Mouse (Mus musculus): ENCODE measurements around the gene Slc44a1. TPM values are rescaled to one million over a fixed set of nuclear protein-coding genes. Genes with fewer than 3 reads are reported as not detected.
A peak's percentile ranks its signal among the peaks of the same experiment; 100 is the strongest.

The Slc44a1 gene
- polyA plus RNA-seq, 1 experiment = 13.9 TPM

DNA sequence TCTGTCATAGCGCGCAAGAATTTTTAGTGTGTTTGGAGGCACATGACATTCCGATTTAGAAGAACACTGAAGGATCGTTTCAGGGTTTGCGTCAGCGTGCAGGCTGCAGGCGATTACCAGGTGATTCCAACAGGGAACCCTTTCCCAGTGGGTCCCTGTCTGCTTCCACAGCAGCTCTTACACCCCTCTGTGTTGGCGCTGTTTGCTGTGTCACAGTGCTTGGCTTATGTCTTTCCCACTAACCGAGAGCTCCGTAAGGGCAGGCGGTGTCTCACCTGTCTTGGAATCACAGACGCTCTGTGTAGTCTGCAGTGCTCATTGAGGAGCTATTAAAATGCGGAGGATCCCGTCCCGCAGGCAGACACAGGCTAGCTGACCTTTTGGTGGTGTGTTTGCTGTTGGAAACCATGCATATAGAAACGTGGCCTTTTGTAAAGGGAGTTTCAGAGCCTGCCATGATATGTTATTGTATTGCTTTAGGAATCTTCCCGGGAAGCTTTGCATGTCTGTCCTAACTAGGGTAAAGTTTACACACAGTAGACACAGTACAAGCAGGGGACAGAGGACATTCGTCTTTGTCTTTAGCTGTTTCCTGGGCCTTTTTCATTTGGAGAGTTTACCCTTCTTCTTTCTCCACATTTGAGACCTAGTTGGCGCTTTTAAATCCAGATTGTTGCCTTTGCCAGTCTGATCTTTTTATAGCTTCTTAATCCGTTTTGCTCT, 35.2 kb downstream of the Slc44a1 start:
- DNase-seq (ENCODE audit: low read depth) = peak; percentile 33
- TF ChIP-seq POLR2A (IDR thresholded peaks at IDR 0.05; ENCODE audit: borderline replicate concordance, extremely low read depth, insufficient read depth, insufficient read length, poor library complexity, severe bottlenecking) = no peak
- no peak for TF ChIP-seq CTCF (IDR thresholded peaks at IDR 0.05; ENCODE audit: borderline replicate concordance, extremely low read depth, insufficient read depth, insufficient read length)

DNA sequence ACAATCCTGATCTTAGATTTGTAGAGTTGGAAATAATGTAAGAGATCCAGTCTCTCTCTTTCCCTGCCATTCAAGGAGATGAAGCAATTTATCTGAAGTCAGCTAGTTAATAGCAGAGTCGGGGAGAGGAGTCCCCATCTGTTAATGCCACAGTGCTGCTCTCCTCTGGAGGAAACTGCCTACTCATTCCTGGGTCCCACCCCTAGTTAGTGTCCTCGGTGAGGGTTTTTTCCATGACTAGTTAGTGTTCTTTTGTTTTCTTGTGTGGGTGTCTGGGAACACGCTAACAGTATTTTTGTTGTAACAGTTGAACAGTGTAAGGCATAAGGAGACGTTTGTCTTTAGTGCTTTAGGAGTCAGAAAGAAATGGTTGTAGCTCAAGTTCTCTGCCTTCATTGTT, 38.4 kb downstream of the Slc44a1 start:
- TF ChIP-seq POLR2A (IDR thresholded peaks at IDR 0.05; ENCODE audit: borderline replicate concordance, extremely low read depth, insufficient read depth, insufficient read length, poor library complexity, severe bottlenecking) (no peak), CTCF (IDR thresholded peaks at IDR 0.05; ENCODE audit: borderline replicate concordance, extremely low read depth, insufficient read depth, insufficient read length) (no peak)
- DNase-seq (ENCODE audit: low read depth) = no peak

DNA sequence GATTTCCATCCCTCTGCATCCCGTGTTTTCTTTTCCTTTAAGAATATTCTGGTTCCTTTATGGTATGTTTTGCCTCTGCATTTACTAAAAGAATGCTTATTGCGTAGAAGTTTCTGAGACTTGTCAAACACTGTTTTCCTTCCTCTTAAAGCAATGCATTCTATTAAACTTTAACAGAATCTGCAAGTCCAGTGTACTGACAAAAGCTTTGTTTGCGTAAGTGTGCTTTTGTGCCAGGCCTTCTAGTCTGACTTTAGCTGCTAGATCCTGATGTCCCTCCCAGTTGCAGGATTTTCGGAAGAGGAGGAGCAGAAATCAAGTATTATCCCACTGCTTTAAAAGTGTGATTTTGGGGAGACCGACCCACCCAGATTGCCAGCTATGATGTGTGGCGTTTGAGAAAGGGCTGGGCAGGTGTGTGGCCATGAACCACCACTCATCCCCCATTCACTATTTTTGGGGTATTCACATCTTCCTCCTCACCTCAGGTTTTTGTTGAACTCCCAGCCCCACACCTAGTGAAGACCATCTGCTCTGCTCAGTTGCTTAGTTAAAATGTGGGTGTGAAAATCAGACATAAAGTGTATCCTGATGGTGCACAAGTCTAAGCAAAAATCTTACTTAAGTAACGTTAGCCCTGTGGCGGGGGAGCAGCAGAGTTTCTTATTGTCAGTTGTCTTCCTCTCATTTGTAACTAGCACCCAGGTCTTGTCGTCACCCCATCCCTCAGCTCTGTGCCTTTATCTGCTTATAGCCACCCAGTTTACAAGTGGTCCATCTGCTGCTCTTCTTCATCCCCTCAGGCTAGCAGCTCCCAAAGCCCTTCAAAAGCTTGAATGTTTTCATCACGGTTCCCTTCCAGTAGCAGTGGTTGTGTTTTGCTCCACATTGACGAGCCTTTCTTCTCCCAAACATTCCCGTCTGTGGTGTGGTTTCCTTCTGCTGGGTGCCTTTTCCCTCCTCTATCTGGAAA, 47.3 kb downstream of the Slc44a1 start:
- TF ChIP-seq CTCF (IDR thresholded peaks at IDR 0.05; ENCODE audit: borderline replicate concordance, extremely low read depth, insufficient read depth, insufficient read length) = no peak
- TF ChIP-seq POLR2A (IDR thresholded peaks at IDR 0.05; ENCODE audit: borderline replicate concordance, extremely low read depth, insufficient read depth, insufficient read length, poor library complexity, severe bottlenecking) = no peak
- DNase-seq (ENCODE audit: low read depth) = peak; percentile 73

- TF ChIP-seq CTCF (IDR thresholded peaks at IDR 0.05; ENCODE audit: borderline replicate concordance, extremely low read depth, insufficient read depth, insufficient read length) (no peak), POLR2A (IDR thresholded peaks at IDR 0.05; ENCODE audit: borderline replicate concordance, extremely low read depth, insufficient read depth, insufficient read length, poor library complexity, severe bottlenecking) (no peak)
- peak; percentile 81 for DNase-seq (ENCODE audit: low read depth)
These were observed 48.6 kb downstream of the Slc44a1 start for GRCm38 (mm10) chr4:53488803-53489202.

- no peak for DNase-seq (ENCODE audit: low read depth)
- TF ChIP-seq CTCF (IDR thresholded peaks at IDR 0.05; ENCODE audit: borderline replicate concordance, extremely low read depth, insufficient read depth, insufficient read length) (no peak), POLR2A (IDR thresholded peaks at IDR 0.05; ENCODE audit: borderline replicate concordance, extremely low read depth, insufficient read depth, insufficient read length, poor library complexity, severe bottlenecking) (no peak)
These were observed 50.2 kb downstream of the Slc44a1 start for GRCm38 (mm10) chr4:53490371-53490770.

- TF ChIP-seq POLR2A (IDR thresholded peaks at IDR 0.05; ENCODE audit: borderline replicate concordance, extremely low read depth, insufficient read depth, insufficient read length, poor library complexity, severe bottlenecking) = no peak
- no peak for TF ChIP-seq CTCF (IDR thresholded peaks at IDR 0.05; ENCODE audit: borderline replicate concordance, extremely low read depth, insufficient read depth, insufficient read length)
- peak; percentile 47 for DNase-seq (ENCODE audit: low read depth)
These were observed 51.1 kb downstream of the Slc44a1 start for GRCm38 (mm10) chr4:53491269-53491668.

GRCm38 (mm10) chr4:53495646-53496045, 55.4 kb downstream of the Slc44a1 start:
- peak; percentile 17 for DNase-seq (ENCODE audit: low read depth)
- TF ChIP-seq CTCF (IDR thresholded peaks at IDR 0.05; ENCODE audit: borderline replicate concordance, extremely low read depth, insufficient read depth, insufficient read length) (no peak), POLR2A (IDR thresholded peaks at IDR 0.05; ENCODE audit: borderline replicate concordance, extremely low read depth, insufficient read depth, insufficient read length, poor library complexity, severe bottlenecking) (no peak)

DNA sequence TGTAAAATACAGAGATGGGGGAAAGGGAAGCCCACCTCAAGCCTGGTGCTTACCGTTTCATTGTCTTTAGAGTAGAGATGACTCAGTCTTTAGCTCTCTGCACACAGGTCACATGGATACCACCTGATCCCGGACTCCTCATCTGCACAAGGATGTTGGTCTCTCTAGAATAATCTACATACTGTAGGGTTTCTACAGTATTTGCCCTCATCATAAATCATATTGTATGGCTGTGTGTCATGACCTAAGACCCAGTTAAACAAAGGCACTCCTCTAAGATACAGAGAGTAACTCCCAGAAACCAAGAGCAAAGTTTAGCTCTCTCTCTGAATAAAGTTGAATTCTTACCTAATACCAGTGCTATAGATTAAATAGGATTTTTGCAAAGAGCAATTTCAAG, 62.6 kb downstream of the Slc44a1 start:
- DNase-seq (ENCODE audit: low read depth) = no peak
- TF ChIP-seq CTCF (IDR thresholded peaks at IDR 0.05; ENCODE audit: borderline replicate concordance, extremely low read depth, insufficient read depth, insufficient read length) (no peak), POLR2A (IDR thresholded peaks at IDR 0.05; ENCODE audit: borderline replicate concordance, extremely low read depth, insufficient read depth, insufficient read length, poor library complexity, severe bottlenecking) (no peak)

GRCm38 (mm10) chr4:53512131-53512916, 72.1 kb downstream of the Slc44a1 start:
- DNase-seq (ENCODE audit: low read depth) = peak; percentile 89
- no peak for TF ChIP-seq POLR2A (IDR thresholded peaks at IDR 0.05; ENCODE audit: borderline replicate concordance, extremely low read depth, insufficient read depth, insufficient read length, poor library complexity, severe bottlenecking)
- no peak for TF ChIP-seq CTCF (IDR thresholded peaks at IDR 0.05; ENCODE audit: borderline replicate concordance, extremely low read depth, insufficient read depth, insufficient read length)

DNA sequence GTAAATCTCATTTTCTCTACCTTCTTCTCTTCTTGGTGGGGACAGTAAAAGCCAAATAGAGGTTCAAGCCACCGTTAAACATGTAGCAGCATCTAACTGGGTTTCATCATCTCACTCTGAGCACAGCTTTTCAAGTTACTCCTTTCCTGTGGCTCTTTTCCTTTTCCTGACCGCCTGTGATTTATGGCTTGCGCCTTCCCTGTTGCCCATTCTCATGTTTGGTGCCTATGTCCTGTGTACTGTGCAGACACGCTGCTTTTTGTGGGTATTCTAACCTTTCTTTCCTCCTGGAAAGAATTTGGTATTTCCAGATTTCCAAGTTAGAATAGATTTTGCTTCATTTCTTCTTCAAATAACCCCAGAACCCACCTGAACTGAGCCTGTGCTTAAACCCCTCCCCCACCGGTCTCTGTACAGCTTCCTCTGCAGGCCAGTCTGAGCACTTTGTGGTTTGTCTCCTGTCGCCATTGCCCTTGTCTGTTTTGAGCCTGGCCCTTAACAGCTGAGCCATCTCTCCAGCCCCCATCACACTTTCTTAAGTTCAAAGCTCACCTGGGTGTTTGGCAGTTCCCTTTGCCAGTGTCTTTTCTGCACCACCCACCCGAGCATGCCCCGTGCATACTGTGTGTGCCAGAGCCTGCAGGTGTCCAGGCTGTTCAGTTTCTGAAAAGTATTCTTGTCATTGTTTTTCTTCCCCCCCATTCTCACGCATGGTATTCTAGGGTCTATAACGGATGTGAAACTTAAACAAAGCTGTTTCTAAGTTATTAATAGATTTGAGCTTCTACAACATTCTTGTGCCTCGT, 73.3 kb downstream of the Slc44a1 start:
- no peak for DNase-seq (ENCODE audit: low read depth)
- TF ChIP-seq CTCF (IDR thresholded peaks at IDR 0.05; ENCODE audit: borderline replicate concordance, extremely low read depth, insufficient read depth, insufficient read length) (no peak), POLR2A (IDR thresholded peaks at IDR 0.05; ENCODE audit: borderline replicate concordance, extremely low read depth, insufficient read depth, insufficient read length, poor library complexity, severe bottlenecking) (no peak)
